Mouse (Mus musculus) testis, postnatal 14 days (tissue): ENCODE measurements around the gene Gphb5.
"Not testable (repeated sequence)": the region's sequence is repeated elsewhere in the genome, so short reads cannot be mapped to it uniquely, and the experiment has no call there.

ENCODE experiments used
- DNase-seq: peaks from one replicate; pipeline ENCODE4 v3.0.0; 2021; ENCODE audit warnings: low spot score

Gphb5 gene

GRCm38 (mm10) chr12:75416681-75417080 is at the start of gene Gphb5:
Gene Gphb5 (minus strand): TSS chr12:75416781.
- DNase-seq = no peak

- no peak for DNase-seq
Observed at GRCm38 (mm10) chr12:75466206-75466605, 49.6 kb upstream of the Gphb5 start.

GRCm38 (mm10) chr12:75464016-75464769 is 47.6 kb upstream of the Gphb5 start:
- no peak for DNase-seq

- DNase-seq = no peak
Observed at GRCm38 (mm10) chr12:75460561-75460960, 44.0 kb upstream of the Gphb5 start.

- DNase-seq = no peak
Observed at GRCm38 (mm10) chr12:75459656-75460055, 43.1 kb upstream of the Gphb5 start.

GRCm38 (mm10) chr12:75453441-75453840 is 36.9 kb upstream of the Gphb5 start:
- no peak for DNase-seq

GRCm38 (mm10) chr12:75453027-75453426 is 36.4 kb upstream of the Gphb5 start:
- DNase-seq = no peak

GRCm38 (mm10) chr12:75450592-75450991 is 34.0 kb upstream of the Gphb5 start:
- no peak for DNase-seq

GRCm38 (mm10) chr12:75450011-75450410 is 33.4 kb upstream of the Gphb5 start:
- DNase-seq = no peak

GRCm38 (mm10) chr12:75449475-75449966 is 32.9 kb upstream of the Gphb5 start:
- no peak for DNase-seq

GRCm38 (mm10) chr12:75448921-75449320 is 32.3 kb upstream of the Gphb5 start:
- no peak for DNase-seq

- DNase-seq = no peak
Observed at GRCm38 (mm10) chr12:75446245-75446644, 29.7 kb upstream of the Gphb5 start.

GRCm38 (mm10) chr12:75432400-75432799 is 15.8 kb upstream of the Gphb5 start:
- not testable (repeated sequence) for DNase-seq

- DNase-seq = no peak
Observed at GRCm38 (mm10) chr12:75429685-75430396, 13.3 kb upstream of the Gphb5 start.

GRCm38 (mm10) chr12:75428719-75429118 is 12.1 kb upstream of the Gphb5 start:
- DNase-seq = no peak

GRCm38 (mm10) chr12:75425882-75426281 is 9.3 kb upstream of the Gphb5 start:
- no peak for DNase-seq

- no peak for DNase-seq
Observed at GRCm38 (mm10) chr12:75424817-75425216, 8.2 kb upstream of the Gphb5 start.

GRCm38 (mm10) chr12:75424359-75424758 is 7.8 kb upstream of the Gphb5 start:
- no peak for DNase-seq

GRCm38 (mm10) chr12:75414991-75415390 is 1.6 kb downstream of the Gphb5 start:
- DNase-seq = no peak

- no peak for DNase-seq
Observed at GRCm38 (mm10) chr12:75412964-75413363, 3.6 kb downstream of the Gphb5 start.

- DNase-seq = peak; percentile 62
Observed at GRCm38 (mm10) chr12:75397077-75397476, 19.5 kb downstream of the Gphb5 start.

GRCm38 (mm10) chr12:75396616-75397015 is 20.0 kb downstream of the Gphb5 start:
- no peak for DNase-seq
